Mouse (Mus musculus) heart, embryonic 12.5 days (tissue): ENCODE results near the gene Gm20388. TPM values are rescaled to one million over a fixed set of nuclear protein-coding genes. Genes with fewer than 3 reads are reported as not detected.
"Not testable (repeated sequence)": the region's sequence is repeated elsewhere in the genome, so short reads cannot be mapped to it uniquely, and the experiment has no call there.

Experiments used
- ATAC-seq: fragments of 200-750 bp; cut with Nextera tagmentation; 2 replicates; pipeline ENCODE4 v1.8.0; 2017; ENCODE audit warnings: moderate TSS enrichment, moderate library complexity; ENCODE audit not compliant: insufficient number of reproducible peaks, low FRiP score
- H3K27ac ChIP-seq: fragments of 300-500 bp; sonication (generic); 2 replicates; pipeline ENCODE4 v1.5.1; 2016; ENCODE audit warnings: mild to moderate bottlenecking, moderate library complexity; ENCODE audit not compliant: poor library complexity, severe bottlenecking
- H3K27me3 ChIP-seq: fragments of 300-500 bp; sonication (generic); replicated peaks from 2 replicates; pipeline ENCODE4 v1.6.1; 2016; ENCODE audit warnings: mild to moderate bottlenecking, moderate library complexity
- H3K36me3 ChIP-seq: fragments of 300-500 bp; sonication (generic); 2 replicates; pipeline ENCODE4 v1.6.1; 2016; ENCODE audit warnings: mild to moderate bottlenecking, moderate library complexity
- H3K4me1 ChIP-seq: fragments of 300-500 bp; sonication (generic); replicated peaks from 2 replicates; pipeline ENCODE4 v1.6.1; 2016; ENCODE audit warnings: mild to moderate bottlenecking
- H3K4me2 ChIP-seq: fragments of 300-500 bp; sonication (generic); 2 replicates; pipeline ENCODE4 v1.6.1; 2016; ENCODE audit warnings: mild to moderate bottlenecking, moderate library complexity
- H3K4me3 ChIP-seq: fragments of 300-500 bp; sonication (generic); 2 replicates; pipeline ENCODE4 v1.5.1; 2016; ENCODE audit warnings: mild to moderate bottlenecking
- H3K9ac ChIP-seq: fragments of 300-500 bp; sonication (generic); 2 replicates; pipeline ENCODE4 v1.6.1; 2016; ENCODE audit warnings: mild to moderate bottlenecking, moderate library complexity
- H3K9me3 ChIP-seq: fragments of 300-500 bp; sonication (generic); replicated peaks from 2 replicates; pipeline ENCODE4 v1.6.1; 2016; ENCODE audit warnings: mild to moderate bottlenecking, moderate library complexity
- WGBS: fragments of 180-500 bp; shearing (Covaris S2); methylation state at CpG from one replicate; pipeline ENCODE4 v1.1.7; 2016; 5-methylcytosine and 5-hydroxymethylcytosine counted together
- polyA plus RNA-seq: library from polyadenylated mRNA; unstranded; fragments of >200 nt; fragmentation: Nextera tagmentation; extraction: Ambion mirVana; gene quantifications from 2 replicates; pipeline ENCODE4 v1.2.1, GENCODE M21; 2016

Gm20388 gene
- polyA plus RNA-seq, 1 experiment from 2014 or later, result not detected

DNA sequence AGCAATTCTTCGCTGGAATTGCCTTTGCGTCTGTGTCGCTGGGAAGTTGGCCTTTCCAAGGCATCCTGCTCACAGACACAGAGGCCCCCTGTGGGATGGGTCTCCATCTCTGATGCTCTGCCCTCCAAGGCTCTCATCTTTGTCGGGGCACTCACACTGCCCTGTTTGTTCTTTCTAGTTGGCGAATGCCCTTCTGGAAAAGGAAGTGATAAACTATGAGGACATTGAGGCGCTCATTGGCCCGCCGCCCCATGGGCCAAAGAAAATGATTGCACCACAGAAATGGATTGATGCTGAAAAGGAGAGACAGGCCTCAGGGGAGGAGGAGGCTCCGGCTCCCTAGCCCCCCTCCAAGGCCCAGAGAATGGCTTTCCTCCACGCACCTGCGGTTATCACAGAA is 3186.6 kb downstream of the Gm20388 start:
- no peak overlapping the region for H3K4me2 ChIP-seq
- H3K9me3 ChIP-seq, result no peaks in the 10 kb centered on the region
- H3K27me3 ChIP-seq, result no peaks in the 10 kb centered on the region
- peaks cover 50% of the 10 kb centered on the region for H3K36me3 ChIP-seq
- no peak overlapping the region for H3K4me3 ChIP-seq
- H3K4me1 ChIP-seq, result peaks cover 4% of the 10 kb centered on the region; the same call in 1 of the 2 replicates
- no peak for ATAC-seq
- 88% methylated on average over 11 of the region's 11 CpGs for WGBS
- H3K9ac ChIP-seq, result no peak overlapping the region
- no peak overlapping the region for H3K27ac ChIP-seq

- Histone ChIP-seq H3K27ac (no peak overlapping the region), H3K9me3 (no peaks in the 10 kb centered on the region), H3K4me2 (no peak overlapping the region), H3K4me1 (peaks cover 4% of the 10 kb centered on the region; the same call in 1 of the 2 replicates), H3K4me3 (no peak overlapping the region), H3K9ac (no peak overlapping the region), H3K27me3 (no peaks in the 10 kb centered on the region), H3K36me3 (peaks cover 48% of the 10 kb centered on the region)
- no peak for ATAC-seq
- WGBS, result 76% methylated on average over 12 of the region's 12 CpGs
Observed at GRCm38 (mm10) chr8:123097786-123098584, 3187.3 kb downstream of the Gm20388 start.

DNA sequence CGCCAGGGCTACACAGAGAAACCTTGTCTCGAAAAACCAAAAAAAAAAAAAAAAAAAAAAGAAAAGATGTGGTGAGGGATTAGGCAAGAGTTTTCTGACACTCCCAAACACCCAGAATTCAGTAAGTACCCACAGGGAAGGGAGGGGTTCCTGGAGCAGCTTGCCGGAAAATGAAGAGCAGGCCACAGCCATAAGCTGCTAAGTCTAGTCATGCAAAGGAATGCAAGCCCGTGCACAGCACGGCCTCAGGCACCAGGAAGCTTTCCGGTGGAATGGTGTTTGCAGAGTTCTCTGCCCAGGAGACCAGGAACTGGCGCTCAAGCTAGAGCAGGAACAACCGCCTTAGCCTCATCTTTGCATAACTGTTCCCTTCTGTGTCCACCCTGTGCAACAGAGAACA is 3189.6 kb downstream of the Gm20388 start:
- Histone ChIP-seq H3K27me3 (no peaks in the 10 kb centered on the region), H3K9ac (no peak overlapping the region; the same call in 1 of the 2 replicates), H3K36me3 (peaks cover 47% of the 10 kb centered on the region), H3K27ac (no peak overlapping the region), H3K9me3 (no peaks in the 10 kb centered on the region), H3K4me3 (no peak overlapping the region), H3K4me1 (peaks cover 16% of the 10 kb centered on the region), H3K4me2 (no peak overlapping the region)
- ATAC-seq, result no peak
- 45% methylated on average over 8 of the region's 8 CpGs for WGBS

GRCm38 (mm10) chr8:123101244-123101643 is 3190.6 kb downstream of the Gm20388 start:
- ATAC-seq, result no peak
- Histone ChIP-seq H3K9me3 (no peaks in the 10 kb centered on the region), H3K4me3 (no peak overlapping the region), H3K9ac (no peak overlapping the region), H3K27me3 (no peaks in the 10 kb centered on the region), H3K27ac (no peak overlapping the region), H3K4me2 (no peak overlapping the region), H3K4me1 (peaks cover 16% of the 10 kb centered on the region), H3K36me3 (peaks cover 47% of the 10 kb centered on the region)
- 74% methylated on average over 4 of the region's 4 CpGs for WGBS

DNA sequence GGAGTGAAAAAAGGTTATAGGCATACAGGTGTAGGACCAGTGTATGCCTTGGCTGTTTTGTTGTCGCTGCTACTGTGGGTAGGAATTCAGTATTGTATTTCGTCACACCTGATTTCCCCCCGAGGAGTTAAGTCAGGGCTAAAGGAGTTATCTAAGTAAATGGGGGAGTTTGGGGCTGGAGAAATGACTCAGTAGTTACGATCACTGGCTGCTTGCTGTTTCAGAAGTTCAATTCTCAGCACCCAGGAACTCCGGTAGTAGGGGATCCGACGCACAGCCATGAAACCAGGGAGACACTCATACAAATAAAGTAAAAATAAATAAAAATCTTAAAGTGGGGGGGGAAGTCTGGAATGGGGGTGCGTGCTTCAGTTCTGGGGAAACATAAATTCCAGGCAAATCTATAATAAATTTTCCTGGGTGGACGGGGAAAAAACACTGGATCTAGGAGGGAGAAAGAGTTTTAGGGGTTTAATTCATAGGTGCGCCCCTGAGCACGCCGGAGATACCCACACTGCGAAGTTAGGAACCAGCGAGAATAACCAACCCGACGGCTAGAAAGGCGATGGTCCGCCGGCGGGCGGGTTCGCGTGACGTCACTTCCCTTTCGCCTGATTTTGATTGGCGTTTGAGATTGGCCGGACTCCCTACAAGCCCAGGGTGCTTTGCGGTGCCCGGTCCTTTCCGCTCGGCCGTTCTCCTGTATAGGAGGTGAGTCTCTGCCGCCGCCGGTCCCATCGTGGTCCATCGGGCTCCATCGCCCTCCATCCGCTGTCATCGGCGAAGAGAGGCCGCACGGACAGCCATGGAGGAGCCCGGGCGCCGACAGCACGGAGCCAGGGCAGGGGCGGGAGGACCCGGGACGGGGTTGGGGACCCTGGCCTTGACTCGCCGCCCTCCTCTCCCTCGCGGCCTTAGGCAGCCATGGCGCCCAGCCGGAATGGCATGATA is 3191.4 kb downstream of the Gm20388 start, which contains the start of gene Rpl13:
Gene Rpl13 (plus strand): TSS at position 616 of the 951 bp plus-strand sequence.
- WGBS, result under 1% methylated on average over 54 of the region's 56 CpGs
- peak within 1 kb of the TSS; percentile 99 for H3K9ac ChIP-seq
- H3K4me1 ChIP-seq, result peaks cover 16% of the 10 kb centered on the region
- ATAC-seq, result peak; percentile 96
- H3K4me2 ChIP-seq, result peak within 1 kb of the TSS; percentile 93
- no peaks in the 10 kb centered on the region for H3K27me3 ChIP-seq
- peaks cover 44% of the 10 kb centered on the region for H3K36me3 ChIP-seq
- H3K27ac ChIP-seq, result peak within 1 kb of the TSS; percentile 93
- peak within 1 kb of the TSS; percentile 88 for H3K4me3 ChIP-seq
- H3K9me3 ChIP-seq, result no peaks in the 10 kb centered on the region

DNA sequence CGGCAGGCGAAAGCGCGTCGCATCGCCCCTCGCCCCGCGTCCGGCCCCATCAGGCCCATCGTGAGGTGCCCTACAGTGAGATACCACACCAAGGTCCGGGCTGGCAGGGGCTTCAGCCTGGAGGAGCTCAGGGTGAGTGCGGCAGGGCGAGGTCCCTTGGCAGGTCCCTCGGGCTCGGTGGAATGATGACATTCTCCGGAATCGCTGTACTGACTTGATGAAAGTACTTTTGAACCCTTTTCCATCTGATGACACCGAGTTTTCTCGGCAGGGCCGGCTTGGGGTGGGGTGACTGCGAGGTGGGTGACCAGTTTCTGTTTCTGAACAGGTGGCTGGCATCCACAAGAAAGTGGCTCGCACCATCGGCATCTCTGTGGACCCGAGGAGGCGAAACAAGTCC is 3192.2 kb downstream of the Gm20388 start:
- Histone ChIP-seq H3K4me1 (peaks cover 16% of the 10 kb centered on the region), H3K27ac (peak overlapping the region; percentile 93), H3K36me3 (peaks cover 36% of the 10 kb centered on the region), H3K4me3 (peak overlapping the region; percentile 88), H3K4me2 (peak overlapping the region; percentile 93), H3K9ac (peak overlapping the region; percentile 99)
- 1% methylated on average over 26 of the region's 26 CpGs for WGBS
- not testable (repeated sequence) for H3K9me3 ChIP-seq, H3K27me3 ChIP-seq
- 0 out of 2 replicates have a peak, but pooled peaks have one; percentile 8 for ATAC-seq

- H3K4me1 ChIP-seq, result peaks cover 16% of the 10 kb centered on the region
- H3K4me2 ChIP-seq, result peak overlapping the region; percentile 93
- peak overlapping the region; percentile 88 for H3K4me3 ChIP-seq
- peaks cover 31% of the 10 kb centered on the region for H3K36me3 ChIP-seq
- ATAC-seq, result no peak
- peak overlapping the region; percentile 93; the same call in 1 of the 2 replicates for H3K27ac ChIP-seq
- H3K9me3 ChIP-seq, result no peaks in the 10 kb centered on the region
- H3K9ac ChIP-seq, result peak overlapping the region; percentile 99
- no peaks in the 10 kb centered on the region for H3K27me3 ChIP-seq
- WGBS, result 12% methylated on average over 15 of the region's 15 CpGs
Observed at GRCm38 (mm10) chr8:123103285-123103684, 3192.6 kb downstream of the Gm20388 start.

- H3K36me3 ChIP-seq, result peaks cover 27% of the 10 kb centered on the region
- peak overlapping the region; percentile 99 for H3K9ac ChIP-seq
- ATAC-seq, result no peak
- H3K9me3 ChIP-seq, result no peaks in the 10 kb centered on the region
- H3K27ac ChIP-seq, result 0 out of 2 replicates have a peak overlapping the region, but pooled peaks have one; percentile 5
- 82% methylated on average over 6 of the region's 6 CpGs for WGBS
- H3K4me1 ChIP-seq, result peaks cover 16% of the 10 kb centered on the region
- no peaks in the 10 kb centered on the region for H3K27me3 ChIP-seq
- peak overlapping the region; percentile 88 for H3K4me3 ChIP-seq
- H3K4me2 ChIP-seq, result peak overlapping the region; percentile 93
Observed at GRCm38 (mm10) chr8:123104046-123104767, 3193.6 kb downstream of the Gm20388 start.

DNA sequence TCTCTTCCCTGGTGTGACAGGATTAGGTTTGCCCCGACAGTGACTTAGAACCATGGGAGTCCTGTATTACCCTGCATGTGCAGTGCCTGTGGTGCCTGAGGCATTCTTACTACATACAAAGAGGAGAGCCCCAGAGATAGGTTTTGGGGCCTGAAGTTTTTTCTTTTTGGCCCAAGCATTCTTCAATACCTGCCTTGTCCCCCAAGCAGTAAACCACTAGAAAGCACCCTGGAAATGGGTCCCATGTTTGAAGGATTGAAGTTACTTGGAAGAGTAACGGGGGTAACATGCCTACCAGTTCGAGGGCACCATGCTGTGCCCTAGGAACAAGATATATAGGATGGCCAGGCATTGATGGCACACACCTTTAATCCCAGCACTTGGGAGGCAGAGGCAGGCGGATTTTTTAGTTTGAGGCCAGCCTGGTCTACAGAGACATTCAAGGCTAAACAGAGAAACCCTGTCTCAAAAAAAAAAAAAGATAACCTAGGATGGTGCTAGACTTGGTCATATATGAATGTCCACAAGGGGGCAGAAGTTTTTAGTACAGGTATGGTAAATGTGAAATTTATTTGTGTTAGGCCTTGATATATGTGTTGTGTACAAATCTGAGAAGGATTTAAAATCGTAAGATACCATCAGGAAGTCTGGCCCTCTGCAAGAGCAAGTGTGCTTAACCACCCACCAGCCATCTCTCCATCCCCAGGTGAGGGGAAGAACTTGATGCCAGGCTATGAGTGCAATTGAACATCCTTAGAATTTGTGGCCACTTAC is 3195.1 kb downstream of the Gm20388 start:
- Histone ChIP-seq H3K36me3 (peaks cover 27% of the 10 kb centered on the region), H3K9ac (no peak overlapping the region), H3K9me3 (no peaks in the 10 kb centered on the region), H3K4me2 (no peak overlapping the region), H3K4me3 (no peak overlapping the region), H3K4me1 (peaks cover 16% of the 10 kb centered on the region), H3K27ac (no peak overlapping the region), H3K27me3 (no peaks in the 10 kb centered on the region)
- no peak for ATAC-seq
- WGBS, result 74% methylated on average over 5 of the region's 5 CpGs

GRCm38 (mm10) chr8:123106531-123106930 is 3195.9 kb downstream of the Gm20388 start:
- no peak for ATAC-seq
- Histone ChIP-seq H3K4me1 (peaks cover 15% of the 10 kb centered on the region), H3K4me3 (no peak overlapping the region), H3K9ac (no peak overlapping the region), H3K4me2 (no peak overlapping the region), H3K27me3 (no peaks in the 10 kb centered on the region), H3K36me3 (peaks cover 27% of the 10 kb centered on the region), H3K9me3 (no peaks in the 10 kb centered on the region), H3K27ac (no peak overlapping the region)
- 52% methylated on average over 2 of the region's 2 CpGs for WGBS
